Mouse (Mus musculus): Measurements from ENCODE around the gene Cdh10.

Cdh10 gene

DNA sequence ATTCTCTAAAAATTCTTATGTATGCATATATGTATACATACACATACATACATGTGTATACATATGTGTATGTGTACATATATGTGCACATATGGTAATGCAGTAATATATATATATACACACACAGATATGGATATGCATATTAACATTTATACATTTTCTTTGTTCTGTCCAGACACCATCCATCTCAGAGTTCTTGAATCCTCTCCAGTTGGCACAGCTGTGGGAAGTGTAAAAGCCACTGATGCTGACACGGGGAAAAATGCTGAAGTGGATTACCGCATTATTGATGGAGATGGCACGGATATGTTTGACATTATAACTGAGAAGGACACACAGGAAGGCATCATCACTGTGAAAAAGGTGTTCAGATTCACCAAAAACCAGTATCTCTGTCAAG, 166.1 kb downstream of the Cdh10 start:
- no peak for DNase-seq (ENCODE audit: low read depth)

GRCm38 (mm10) chr15:18987671-18988070, 168.9 kb downstream of the Cdh10 start:
- no peak for DNase-seq (ENCODE audit: low read depth)

DNA sequence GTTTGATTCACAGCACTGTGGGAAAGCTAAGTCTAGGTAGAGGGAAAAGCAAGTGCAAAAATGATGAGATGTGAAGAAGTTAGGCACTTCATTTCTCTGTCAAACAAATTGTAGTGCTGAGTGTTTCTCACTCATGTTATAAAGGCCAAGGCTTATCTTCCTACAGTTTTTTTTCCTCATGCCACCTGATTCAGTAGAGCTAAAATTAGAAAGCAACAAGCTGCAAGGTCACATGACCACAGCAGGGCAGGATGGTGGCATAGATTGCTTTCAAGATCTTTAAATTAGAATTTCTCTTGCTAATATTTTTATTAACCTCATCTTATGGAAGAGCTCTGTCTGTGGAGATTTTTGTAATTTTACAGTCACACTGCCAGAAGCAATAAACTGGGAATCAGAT, 174.8 kb downstream of the Cdh10 start:
- DNase-seq (ENCODE audit: low read depth) = no peak

DNA sequence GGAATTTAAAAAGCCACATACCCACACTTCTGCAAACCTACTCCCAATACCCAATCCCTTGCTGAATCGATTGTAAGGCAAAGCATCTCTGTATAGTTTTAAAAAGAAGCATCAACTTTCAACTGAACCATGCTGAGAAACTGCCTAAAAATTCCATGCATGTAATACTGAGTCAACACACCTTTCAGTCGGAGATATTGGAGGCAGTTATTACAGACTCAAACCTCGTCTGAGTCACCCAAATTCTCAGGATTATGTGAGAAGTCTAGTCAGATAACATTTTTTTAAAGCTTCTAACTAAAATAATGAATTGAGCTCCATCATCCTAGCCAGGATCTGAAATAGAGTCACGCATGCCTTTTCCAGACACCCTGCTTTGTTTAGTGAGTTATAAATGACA, 175.5 kb downstream of the Cdh10 start:
- no peak for DNase-seq (ENCODE audit: low read depth)

DNA sequence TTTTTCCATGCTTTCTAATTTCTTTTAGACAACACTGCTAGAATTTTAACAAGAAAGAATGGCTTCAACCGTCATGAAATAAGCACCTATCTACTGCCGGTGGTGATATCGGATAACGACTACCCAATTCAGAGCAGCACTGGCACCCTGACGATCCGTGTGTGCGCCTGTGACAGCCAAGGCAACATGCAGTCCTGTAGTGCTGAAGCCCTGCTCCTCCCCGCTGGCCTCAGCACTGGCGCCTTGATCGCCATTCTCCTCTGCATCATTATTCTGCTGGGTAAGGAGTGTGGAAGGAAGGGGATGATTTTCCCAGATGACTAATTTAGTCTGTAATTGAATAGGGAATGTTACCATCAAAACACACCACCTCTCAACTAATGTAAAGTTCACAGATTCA, 192.1 kb downstream of the Cdh10 start:
- DNase-seq (ENCODE audit: low read depth) = no peak

DNA sequence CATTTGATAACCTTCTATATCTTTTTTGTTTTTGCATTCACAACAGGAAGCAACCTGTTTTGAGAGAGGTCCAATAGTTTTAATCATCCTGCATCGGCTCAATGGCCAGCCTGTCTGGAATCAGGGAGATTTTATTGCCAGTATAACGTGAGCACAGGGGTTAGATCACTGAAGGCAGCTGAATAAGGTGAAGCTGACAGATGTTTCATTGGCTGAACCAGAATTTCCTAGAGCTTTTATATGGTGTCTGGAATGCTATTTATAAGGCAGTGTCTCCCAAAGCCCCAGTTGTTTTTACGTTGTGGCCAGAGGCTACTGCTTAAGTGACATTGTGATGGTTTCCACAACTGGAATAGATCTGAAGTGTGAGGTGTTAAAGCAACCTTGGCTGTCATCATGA, 214.2 kb downstream of the Cdh10 start:
- no peak for DNase-seq (ENCODE audit: low read depth)

GRCm38 (mm10) chr15:19040077-19040476, 221.3 kb downstream of the Cdh10 start:
- no peak for DNase-seq (ENCODE audit: low read depth)
